Mouse (Mus musculus): Measurements from ENCODE around the gene Odf3l2. TPM values are rescaled to one million over a fixed set of nuclear protein-coding genes. Genes with fewer than 3 reads are reported as not detected.

Odf3l2 gene
- polyA plus RNA-seq, 1 experiment from 2014 or later = not detected

GRCm38 (mm10) chr10:79682551-79682915, 37.0 kb upstream of the Odf3l2 start:
- Histone ChIP-seq H3K27me3 (ENCODE audit: low read depth, poor library complexity, severe bottlenecking) (no peaks in the 10 kb centered on the region), H3K4me3 (peak overlapping the region; percentile 89), H3K27ac (peak overlapping the region; percentile 89), H3K9me3 (replicated peaks) (no peaks in the 10 kb centered on the region), H3K4me1 (peaks cover 25% of the 10 kb centered on the region), H3K36me3 (peaks cover 39% of the 10 kb centered on the region)
- peak; percentile 54 for DNase-seq (ENCODE audit: low spot score)
- 0% methylated on average over 10 of the region's 10 CpGs for WGBS

- under 1% methylated on average over 83 of the region's 84 CpGs for WGBS
- Histone ChIP-seq H3K36me3 (peaks cover 30% of the 10 kb centered on the region), H3K9me3 (replicated peaks) (no peaks in the 10 kb centered on the region), H3K4me1 (peaks cover 25% of the 10 kb centered on the region), H3K27me3 (ENCODE audit: low read depth, poor library complexity, severe bottlenecking) (no peaks in the 10 kb centered on the region), H3K27ac (peak within 1 kb of the TSS; percentile 89), H3K4me3 (peak within 1 kb of the TSS; percentile 89)
- DNase-seq (ENCODE audit: low spot score) = peak; percentile 99
Measured at GRCm38 (mm10) chr10:79681591-79682245, 36.2 kb upstream of the Odf3l2 start, which contains the start of gene Cdc34. Gene Cdc34 (plus strand): TSS chr10:79682195.

- Histone ChIP-seq H3K27me3 (ENCODE audit: low read depth, poor library complexity, severe bottlenecking) (no peaks in the 10 kb centered on the region), H3K9me3 (replicated peaks) (no peaks in the 10 kb centered on the region), H3K36me3 (peaks cover 26% of the 10 kb centered on the region), H3K27ac (peak overlapping the region; percentile 89), H3K4me3 (peak overlapping the region; percentile 89), H3K4me1 (peaks cover 25% of the 10 kb centered on the region)
- 40% methylated on average over 11 of the region's 11 CpGs for WGBS
- no peak for DNase-seq (ENCODE audit: low spot score)
Measured at GRCm38 (mm10) chr10:79680606-79681495, 35.3 kb upstream of the Odf3l2 start.

- no peak for DNase-seq (ENCODE audit: low spot score)
Measured at GRCm38 (mm10) chr10:79675346-79676035, 30.0 kb upstream of the Odf3l2 start.

GRCm38 (mm10) chr10:79673054-79673453, 27.5 kb upstream of the Odf3l2 start:
- WGBS = 96% methylated on average over 3 of the region's 3 CpGs
- no peak overlapping the region for H3K27ac ChIP-seq
- H3K4me1 ChIP-seq = peaks cover 27% of the 10 kb centered on the region
- H3K27me3 ChIP-seq (ENCODE audit: low read depth, poor library complexity, severe bottlenecking) = no peaks in the 10 kb centered on the region
- H3K4me3 ChIP-seq = no peak overlapping the region
- peaks cover 43% of the 10 kb centered on the region for H3K36me3 ChIP-seq
- no peaks in the 10 kb centered on the region for H3K9me3 ChIP-seq (replicated peaks)
- DNase-seq (ENCODE audit: low spot score) = no peak

More at GRCm38 (mm10) chr10:79675346-79676035, 30.0 kb upstream of the Odf3l2 start:
- no peaks in the 10 kb centered on the region for H3K27me3 ChIP-seq (ENCODE audit: low read depth, poor library complexity, severe bottlenecking)
- H3K36me3 ChIP-seq = peaks cover 43% of the 10 kb centered on the region
- no peak overlapping the region for H3K4me3 ChIP-seq
- no peak overlapping the region for H3K27ac ChIP-seq
- no peaks in the 10 kb centered on the region for H3K9me3 ChIP-seq (replicated peaks)
- 52% methylated on average over 44 of the region's 44 CpGs for WGBS
- peaks cover 22% of the 10 kb centered on the region for H3K4me1 ChIP-seq

- no peaks in the 10 kb centered on the region for H3K27me3 ChIP-seq (ENCODE audit: low read depth, poor library complexity, severe bottlenecking)
- no peak for DNase-seq (ENCODE audit: low spot score)
- peaks cover 27% of the 10 kb centered on the region for H3K4me1 ChIP-seq
- 74% methylated on average over 3 of the region's 3 CpGs for WGBS
- H3K36me3 ChIP-seq = peaks cover 43% of the 10 kb centered on the region
- H3K27ac ChIP-seq = peak overlapping the region; percentile 54; the same call in 1 of the 2 replicates
- H3K4me3 ChIP-seq = peak overlapping the region; percentile 18; the same call in 1 of the 2 replicates
- no peaks in the 10 kb centered on the region for H3K9me3 ChIP-seq (replicated peaks)
Measured at GRCm38 (mm10) chr10:79672088-79672455, 26.5 kb upstream of the Odf3l2 start.

GRCm38 (mm10) chr10:79671396-79672087, 26.0 kb upstream of the Odf3l2 start:
- Histone ChIP-seq H3K4me1 (peaks cover 27% of the 10 kb centered on the region), H3K27me3 (ENCODE audit: low read depth, poor library complexity, severe bottlenecking) (no peaks in the 10 kb centered on the region), H3K27ac (peak overlapping the region; percentile 96; the same call in 1 of the 2 replicates), H3K9me3 (replicated peaks) (no peaks in the 10 kb centered on the region), H3K36me3 (peaks cover 43% of the 10 kb centered on the region), H3K4me3 (peak overlapping the region; percentile 78; the same call in 1 of the 2 replicates)
- no peak for DNase-seq (ENCODE audit: low spot score)
- 51% methylated on average over 6 of the region's 6 CpGs for WGBS

GRCm38 (mm10) chr10:79670071-79670888, 24.7 kb upstream of the Odf3l2 start:
- DNase-seq (ENCODE audit: low spot score) = no peak
- H3K36me3 ChIP-seq = peaks cover 33% of the 10 kb centered on the region
- peak overlapping the region; percentile 78 for H3K4me3 ChIP-seq
- no peaks in the 10 kb centered on the region for H3K9me3 ChIP-seq (replicated peaks)
- 35% methylated on average over 15 of the region's 15 CpGs for WGBS
- no peaks in the 10 kb centered on the region for H3K27me3 ChIP-seq (ENCODE audit: low read depth, poor library complexity, severe bottlenecking)
- H3K27ac ChIP-seq = peak overlapping the region; percentile 96
- H3K4me1 ChIP-seq = peaks cover 23% of the 10 kb centered on the region

- H3K9me3 ChIP-seq (replicated peaks) = no peaks in the 10 kb centered on the region
- H3K27me3 ChIP-seq (ENCODE audit: low read depth, poor library complexity, severe bottlenecking) = no peaks in the 10 kb centered on the region
- peak overlapping the region; percentile 78 for H3K4me3 ChIP-seq
- WGBS = under 1% methylated on average over 47 of the region's 47 CpGs
- peaks cover 24% of the 10 kb centered on the region for H3K4me1 ChIP-seq
- H3K27ac ChIP-seq = peak overlapping the region; percentile 96
- H3K36me3 ChIP-seq = peaks cover 28% of the 10 kb centered on the region
- peak; percentile 93 for DNase-seq (ENCODE audit: low spot score)
Measured at GRCm38 (mm10) chr10:79669576-79670057, 24.1 kb upstream of the Odf3l2 start.

GRCm38 (mm10) chr10:79668771-79669575, 23.4 kb upstream of the Odf3l2 start, which contains the start of gene Tpgs1:
Gene Tpgs1 (plus strand): TSS chr10:79669369.
- under 1% methylated on average over 45 of the region's 45 CpGs for WGBS
- peak within 1 kb of the TSS; percentile 96 for H3K27ac ChIP-seq
- peaks cover 31% of the 10 kb centered on the region for H3K4me1 ChIP-seq
- H3K36me3 ChIP-seq = peaks cover 21% of the 10 kb centered on the region
- peak within 1 kb of the TSS; percentile 78 for H3K4me3 ChIP-seq
- no peaks in the 10 kb centered on the region for H3K27me3 ChIP-seq (ENCODE audit: low read depth, poor library complexity, severe bottlenecking)
- no peaks in the 10 kb centered on the region for H3K9me3 ChIP-seq (replicated peaks)
- peak; percentile 91 for DNase-seq (ENCODE audit: low spot score)

GRCm38 (mm10) chr10:79668076-79668475, 22.5 kb upstream of the Odf3l2 start:
- Histone ChIP-seq H3K4me3 (no peak overlapping the region), H3K36me3 (peaks cover 13% of the 10 kb centered on the region), H3K9me3 (replicated peaks) (no peaks in the 10 kb centered on the region), H3K4me1 (peaks cover 38% of the 10 kb centered on the region), H3K27me3 (ENCODE audit: low read depth, poor library complexity, severe bottlenecking) (no peaks in the 10 kb centered on the region), H3K27ac (no peak overlapping the region)
- WGBS = 81% methylated on average over 5 of the region's 5 CpGs
- DNase-seq (ENCODE audit: low spot score) = no peak

Data from limb, embryonic 10.5 days (tissue).